Mouse (Mus musculus) CH12.LX (cell line): ENCODE measurements around the gene Cdc37l1. TPM values are rescaled to one million over a fixed set of nuclear protein-coding genes. Genes with fewer than 3 reads are reported as not detected.
"Not testable (repeated sequence)": the region's sequence is repeated elsewhere in the genome, so short reads cannot be mapped to it uniquely, and the experiment has no call there.

Experiments used
- DNase-seq: peaks from one replicate; pipeline ENCODE4 v3.0.0-alpha.2; 2013; ENCODE audit errors: extremely low read depth
- H3K27ac ChIP-seq: 2 replicates; pipeline ENCODE4 v1.5.1; 2012; ENCODE audit warnings: low read depth, mild to moderate bottlenecking, control low read depth, moderate library complexity; ENCODE audit not compliant: insufficient read depth
- H3K27me3 ChIP-seq: replicated peaks from 2 replicates; pipeline ENCODE3; 2012; ENCODE audit warnings: inconsistent platforms
- H3K36me3 ChIP-seq, 2 experiments: replicated peaks in 1 of 2; 2 replicates each; pipeline versions ENCODE3 to v1.6.1; 2012; ENCODE audit warnings: inconsistent platforms in 1 of 2, low read length in 1 of 2, mild to moderate bottlenecking in 1 of 2, mixed read lengths in 1 of 2, moderate library complexity in 1 of 2; ENCODE audit not compliant: control insufficient read depth in 1 of 2, insufficient read depth in 1 of 2
- H3K4me1 ChIP-seq, 2 experiments: 2 replicates each; pipeline ENCODE4 v1.6.1; 2012; ENCODE audit warnings: inconsistent platforms in 1 of 2, moderate library complexity in 1 of 2; ENCODE audit not compliant: insufficient read depth in 2 of 2, control insufficient read depth in 1 of 2
- H3K4me2 ChIP-seq: 2 replicates; pipeline ENCODE4 v1.6.1; 2012; ENCODE audit warnings: low read depth, mild to moderate bottlenecking, control low read depth; ENCODE audit not compliant: poor library complexity, insufficient read depth, severe bottlenecking
- H3K4me3 ChIP-seq, 3 experiments: fragments of 150-350 bp in 1 of 3; sonication (generic) in 1 of 3; replicated peaks in 1 of 3; 2 replicates each; pipeline versions ENCODE3 to v1.5.1; 2011 to 2012; ENCODE audit warnings: low read depth in 2 of 3, low read length in 2 of 3, mild to moderate bottlenecking in 2 of 3, moderate library complexity in 2 of 3, control low read depth in 1 of 3, improper control_type of control experiment in 1 of 3, inconsistent platforms in 1 of 3, mixed read lengths in 1 of 3; ENCODE audit not compliant: poor library complexity in 1 of 3
- H3K79me2 ChIP-seq: replicated peaks from 2 replicates; pipeline ENCODE4 v1.6.1; 2012; ENCODE audit warnings: mild to moderate bottlenecking, moderate library complexity; ENCODE audit not compliant: control insufficient read depth, poor library complexity, insufficient read depth, severe bottlenecking; ENCODE audit errors: extremely low read depth
- H3K9ac ChIP-seq: 2 replicates; pipeline ENCODE4 v1.6.1; 2012; ENCODE audit warnings: low read depth, mild to moderate bottlenecking, control low read depth, moderate library complexity; ENCODE audit not compliant: insufficient read depth
- H3K9me3 ChIP-seq: replicated peaks from 2 replicates; pipeline ENCODE3; 2012; ENCODE audit warnings: low read length, inconsistent platforms, mixed read lengths
- CHD1 ChIP-seq: IDR thresholded peaks from 2 replicates; pipeline ENCODE4 v1.6.1; 2012; ENCODE audit warnings: low read depth, low read length, improper control_type of control experiment, inconsistent platforms
- E2F4 ChIP-seq: IDR thresholded peaks from 2 replicates; pipeline ENCODE4 v1.6.1; 2011; ENCODE audit warnings: low read depth, low read length, improper control_type of control experiment; ENCODE audit not compliant: insufficient replicate concordance
- ELF1 ChIP-seq: IDR thresholded peaks from 2 replicates; pipeline ENCODE4 v1.6.1; 2014; ENCODE audit warnings: low read depth, mild to moderate bottlenecking, inconsistent platforms, low read length, improper control_type of control experiment
- GABPA ChIP-seq: IDR thresholded peaks from 2 replicates; pipeline ENCODE4 v1.6.1; 2012; ENCODE audit warnings: low read depth, low read length, improper control_type of control experiment, inconsistent platforms; ENCODE audit not compliant: insufficient replicate concordance
- KAT2A ChIP-seq: IDR thresholded peaks from 2 replicates; pipeline ENCODE4 v1.6.1; 2012; ENCODE audit warnings: low read length, improper control_type of control experiment, inconsistent platforms; ENCODE audit not compliant: insufficient replicate concordance
- NELFE ChIP-seq: IDR thresholded peaks from 2 replicates; pipeline ENCODE4 v1.6.1; 2011; ENCODE audit warnings: low read depth, low read length, improper control_type of control experiment
- POLR2A ChIP-seq: IDR thresholded peaks from 2 replicates; pipeline ENCODE4 v1.6.1; 2011; ENCODE audit warnings: low read depth, mild to moderate bottlenecking, improper control_type of control experiment, low read length
- POLR2AphosphoS2 ChIP-seq: IDR thresholded peaks from 2 replicates; pipeline ENCODE4 v1.6.1; 2011; ENCODE audit warnings: low read depth, low read length, improper control_type of control experiment
- RCOR1 ChIP-seq: conservative IDR thresholded peaks from 2 replicates; pipeline ENCODE4 v1.6.1; 2012; ENCODE audit warnings: low read depth, mild to moderate bottlenecking, inconsistent platforms, low read length, improper control_type of control experiment
- SIN3A ChIP-seq: IDR thresholded peaks from 2 replicates; pipeline ENCODE4 v1.6.1; 2012; ENCODE audit warnings: low read length, improper control_type of control experiment, inconsistent platforms
- SMC3 ChIP-seq: IDR thresholded peaks from 2 replicates; pipeline ENCODE4 v1.6.1; 2011; ENCODE audit warnings: low read depth, low read length, improper control_type of control experiment
- USF1 ChIP-seq: IDR thresholded peaks from 2 replicates; pipeline ENCODE4 v1.6.1; 2014; ENCODE audit warnings: low read depth, mild to moderate bottlenecking, inconsistent platforms, low read length, improper control_type of control experiment
- ZKSCAN1 ChIP-seq: IDR thresholded peaks from 2 replicates; pipeline ENCODE4 v1.6.1; 2012; ENCODE audit warnings: low read depth, inconsistent platforms, low read length, improper control_type of control experiment, borderline replicate concordance
- dilution Hi-C: fragments of 300-500 bp; cut with MboI; formaldehyde crosslinking; loops from 2 replicates; pipeline ENCODE4 v1.14.3; 2020; ENCODE audit warnings: low sequenced_read_pairs; ENCODE audit not compliant: extremely low pct_unique_long_range_greater_than_20kb, extremely low pct_ligation_motif_present
- in situ Hi-C: fragments of 300-500 bp; cut with MboI; formaldehyde crosslinking; loops from 3 replicates; pipeline ENCODE4 v1.14.3; 2019; ENCODE audit warnings: low sequenced_read_pairs, low pct_ligation_motif_present, low pct_unique_long_range_greater_than_20kb, mixed read lengths
- polyA plus RNA-seq: library from polyadenylated mRNA; unstranded; fragments of >175 nt; gene quantifications from 2 replicates; pipeline ENCODE4 v1.2.1, GENCODE M21; 2012; ENCODE audit warnings: low read depth; ENCODE audit not compliant: insufficient read length
- total RNA-seq, 2 experiments: library from RNA; depleted of rRNA; stranded (reverse); fragments of 300-350 nt in 1 of 2; fragments of >200 nt in 1 of 2; gene quantifications; 2 replicates each; pipeline ENCODE4 v1.2.3; 2012 to 2014

The Cdc37l1 gene
- total and polyA plus RNA-seq, 3 experiments = 14.0 to 26.8 (median 22.9) TPM

DNA sequence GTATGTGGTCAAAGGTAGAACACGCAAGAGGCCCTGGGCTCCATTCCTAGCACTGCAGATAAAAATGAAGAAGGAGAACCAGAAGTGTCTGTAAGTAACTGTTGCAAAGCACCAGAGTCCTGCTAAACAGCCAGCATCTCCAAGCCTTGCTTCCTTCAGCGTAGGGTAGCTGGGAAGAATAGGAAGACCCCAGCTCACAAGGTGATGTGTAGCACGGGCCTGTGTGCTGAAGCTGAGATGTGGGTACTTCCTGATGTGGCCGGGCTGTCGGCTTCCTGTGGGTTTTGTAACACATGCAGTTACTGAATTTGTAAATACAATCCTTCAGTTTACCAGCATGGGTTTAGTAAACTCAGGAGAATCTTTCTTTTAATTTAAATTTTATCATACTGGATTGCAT, 5.2 kb downstream of the Cdc37l1 start:
- TF ChIP-seq ZKSCAN1 (no peak), SIN3A (no peak), POLR2AphosphoS2 (no peak), RCOR1 (no peak), GABPA (no peak), POLR2A (no peak), ELF1 (no peak), NELFE (no peak), USF1 (no peak), KAT2A (no peak), SMC3 (no peak), CHD1 (no peak)

GRCm38 (mm10) chr19:28997976-28998630, 8.0 kb downstream of the Cdc37l1 start:
- H3K4me2 ChIP-seq = no peak overlapping the region
- in situ Hi-C loops = no loop called here
- DNase-seq = no peak
- no peaks in the 10 kb centered on the region for H3K9me3 ChIP-seq
- H3K4me1 ChIP-seq = no peaks in the 10 kb centered on the region
- no peak overlapping the region for H3K4me3 ChIP-seq
- no peak overlapping the region for H3K27ac ChIP-seq
- H3K36me3 ChIP-seq = peaks cover 42 to 81% of the 10 kb centered on the region in 2 experiments
- no peak overlapping the region for H3K9ac ChIP-seq
- peaks cover 7% of the 10 kb centered on the region for H3K79me2 ChIP-seq
- TF ChIP-seq E2F4 = no peak
- no peaks in the 10 kb centered on the region for H3K27me3 ChIP-seq
- dilution Hi-C loops = no loop called here

More for the DNA sequence above, 5.2 kb downstream of the Cdc37l1 start:
- dilution Hi-C loops = no loop called here
- Histone ChIP-seq H3K4me1 (peaks cover 0 to 7% of the 10 kb centered on the region in 2 experiments; a peak in 2 of 4 replicates), H3K79me2 (peaks cover 19% of the 10 kb centered on the region), H3K4me3 (no peak overlapping the region), H3K27ac (no peak overlapping the region), H3K36me3 (peaks cover 27 to 62% of the 10 kb centered on the region in 2 experiments), H3K9ac (no peak overlapping the region), H3K9me3 (no peaks in the 10 kb centered on the region), H3K4me2 (no peak overlapping the region), H3K27me3 (no peaks in the 10 kb centered on the region)
- DNase-seq = no peak
- in situ Hi-C loops = no loop called here

DNA sequence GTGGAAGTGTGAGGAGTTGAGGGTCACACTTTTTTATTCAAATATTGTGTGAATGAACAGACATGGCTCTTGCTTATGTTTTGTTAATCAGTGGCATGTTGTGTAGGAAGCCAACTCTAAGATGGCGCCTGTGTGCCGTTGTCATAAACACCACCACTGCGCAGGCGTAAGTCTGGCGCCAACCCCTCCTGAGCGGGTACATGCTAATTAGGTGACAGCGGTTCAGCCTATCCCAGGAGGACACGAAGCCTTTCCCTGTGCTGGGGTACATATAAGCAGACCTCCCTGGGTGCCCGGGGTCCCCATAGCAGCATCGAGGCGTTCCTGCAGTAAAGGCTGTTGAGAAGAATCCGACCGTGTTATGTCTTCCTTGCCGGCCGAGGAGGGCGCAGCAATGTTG, 10.2 kb downstream of the Cdc37l1 start:
- DNase-seq, H3K4me1 ChIP-seq, H3K4me2 ChIP-seq, H3K9ac ChIP-seq, H3K9me3 ChIP-seq, H3K79me2 ChIP-seq, H3K27ac ChIP-seq, dilution Hi-C loops, H3K27me3 ChIP-seq, in situ Hi-C loops, H3K4me3 ChIP-seq: not testable (repeated sequence)
- peaks cover 39 to 73% of the 10 kb centered on the region in 2 experiments for H3K36me3 ChIP-seq
